In genomic region chr11:70230239-70230727, GRCm38 (mm10) we compare ENCODE assay signal across 9 mouse cellular contexts. TPM values are rescaled to one million over a fixed set of nuclear protein-coding genes. Genes with fewer than 3 reads are reported as not detected.
DNase-seq lines count a peak whose midpoint lies in the region; ATAC-seq and TF ChIP-seq lines count a peak whose summit lies in the region.
"Had no signal": no experiment of that assay in that cellular context is flagged by ENCODE, and none has a peak within 500 bp of the region (broad histone marks: within the 10 kb centered on the region; RNA-seq: fewer than 3 reads in every experiment).

No protein-coding gene starts in this region.

- peaks cover 27% of the 10 kb centered on the region for H3K27me3 ChIP-seq in G1E (ENCODE audit: insufficient read depth, low read length)
- H3K27me3 ChIP-seq in forebrain, embryonic 11.5 days (ENCODE audit: control insufficient read depth, insufficient read depth, low read length), result peaks cover 51% of the 10 kb centered on the region

- intact Hi-C loops in heart, postnatal 10 days (cut with DNase I), result no loop called here

- 0 out of 2 replicates have a peak overlapping the region, but pooled peaks have one; percentile 37 for H3K27ac ChIP-seq in forebrain, embryonic 11.5 days (ENCODE audit: low read depth, low read length)
- H3K27ac ChIP-seq: macrophage had no signal

- no peaks in the 10 kb centered on the region for H3K9me3 ChIP-seq in G1E (replicated peaks)
- H3K9me3 ChIP-seq in forebrain, embryonic 11.5 days (ENCODE audit: control insufficient read depth, low read length), result no peaks in the 10 kb centered on the region

- peak overlapping the region; percentile 32; the same call in 1 of the 2 replicates for H3K9ac ChIP-seq in forebrain, embryonic 11.5 days (ENCODE audit: low read length)

- WGBS in forebrain, embryonic 11.5 days, result under 1% methylated on average over 32 of the region's 32 CpGs

- peak; percentile 63 for ATAC-seq in G1E (ENCODE audit: extremely low read depth, insufficient number of reproducible peaks, low FRiP score, poor library complexity, severe bottlenecking)
- ATAC-seq in forebrain, embryonic 11.5 days (replicated peaks; ENCODE audit: low FRiP score), result peak; percentile 51

- peak; percentile 78 for DNase-seq in G1E (ENCODE audit: low spot score)
- DNase-seq in c-Kit-negative CD71-positive TER-119-positive erythroid progenitor cells, embryonic 14.5 days (ENCODE audit: low read depth, low spot score), result peak; percentile 79
- peak; percentile 93 for DNase-seq in forebrain, embryonic 11.5 days (ENCODE audit: low spot score)
- DNase-seq in heart, postnatal 10 days, result peak; percentile 93 to 95
- DNase-seq in kidney, postnatal 36 days, result peak; percentile 79 to 91
- peak; percentile 92 for DNase-seq in lung, postnatal 10 days
- DNase-seq in ovary, postnatal 14 days (ENCODE audit: low spot score), result peak; percentile 86
- peak; percentile 84 for DNase-seq in thymus, postnatal 25 days

- TF ChIP-seq CTCF in G1E (IDR thresholded peaks at IDR 0.05; ENCODE audit: low read depth, low read length), result peak; percentile 94

- H3K4me1 ChIP-seq in G1E (ENCODE audit: insufficient read depth, low read depth, low read length), result peaks cover 59% of the 10 kb centered on the region
- H3K4me1 ChIP-seq in forebrain, embryonic 11.5 days (replicated peaks; ENCODE audit: control insufficient read depth, insufficient read depth, low read length), result peaks cover 11% of the 10 kb centered on the region

- H3K4me3 ChIP-seq in G1E (ENCODE audit: low read depth, low read length), result peak overlapping the region; percentile 55; the same call in 1 of the 2 replicates
- peak overlapping the region; percentile 24; the same call in 1 of the 2 replicates for H3K4me3 ChIP-seq in forebrain, embryonic 11.5 days (ENCODE audit: low read depth, low read length)

- peaks cover 14% of the 10 kb centered on the region for H3K36me3 ChIP-seq in G1E (replicated peaks)
- peaks cover 5% of the 10 kb centered on the region; the same call in 1 of the 2 replicates for H3K36me3 ChIP-seq in forebrain, embryonic 11.5 days (ENCODE audit: control insufficient read depth, insufficient read depth, low read length)

- H3K4me2 ChIP-seq in forebrain, embryonic 11.5 days (ENCODE audit: low read depth, low read length, severe bottlenecking), result peak overlapping the region; percentile 38; the same call in 1 of the 2 replicates

RNA-seq across cellular contexts. Expression of gene Bcl6b, which starts 0.7 kb away (rescaled TPM):
- total RNA-seq in G1E (2014; fragmentation: Nextera tagmentation) (not detected in 2 replicates), G1E (2017) (0.22 TPM in 1 of 2 replicates, not detected in the other)
- polyA plus RNA-seq in G1E (2012), result not detected in 2 replicates
- 4.9 and 6.8 TPM in 2 replicates for polyA plus RNA-seq in forebrain, embryonic 11.5 days (2014; fragmentation: Nextera tagmentation; extraction: Ambion mirVana)
- 10 to 100 TPM; 54.7 to 55.5 TPM for total RNA-seq in heart, postnatal 10 days (2021)
- polyA plus RNA-seq: macrophage had no signal

RNA-seq across cellular contexts. Expression of gene 0610010K14Rik, which starts 7.4 kb away (rescaled TPM):
- total RNA-seq in G1E (2014; fragmentation: Nextera tagmentation), result 64.9 and 75.9 TPM in 2 replicates
- 18.5 and 20.2 TPM in 2 replicates for total RNA-seq in G1E (2017)
- polyA plus RNA-seq in G1E (2012), result 83.3 and 100 TPM in 2 replicates
- 202 and 223 TPM in 2 replicates for polyA plus RNA-seq in forebrain, embryonic 11.5 days (2014; fragmentation: Nextera tagmentation; extraction: Ambion mirVana)
- 10 to 100 TPM; 54.8 to 60.8 TPM for total RNA-seq in heart, postnatal 10 days (2021)

RNA-seq across cellular contexts. Expression of gene Gm21988, which starts 9.3 kb away (rescaled TPM):
- 2.9 and 3.5 TPM in 2 replicates for total RNA-seq in G1E (2014; fragmentation: Nextera tagmentation)
- 1.2 and 1.9 TPM in 2 replicates for total RNA-seq in G1E (2017)
- 3.2 TPM in 2 replicates for polyA plus RNA-seq in G1E (2012)
- 9.8 and 9.9 TPM in 2 replicates for polyA plus RNA-seq in forebrain, embryonic 11.5 days (2014; fragmentation: Nextera tagmentation; extraction: Ambion mirVana)
- 1 to 10 TPM; 3.3 to 3.4 TPM for total RNA-seq in heart, postnatal 10 days (2021)

RNA-seq across cellular contexts. Expression of gene Rnasek, which starts 9.4 kb away (rescaled TPM):
- 133 and 164 TPM in 2 replicates for total RNA-seq in G1E (2014; fragmentation: Nextera tagmentation)
- 21.6 and 29.2 TPM in 2 replicates for total RNA-seq in G1E (2017)
- polyA plus RNA-seq in G1E (2012), result 119 and 152 TPM in 2 replicates
- 97.8 and 110 TPM in 2 replicates for polyA plus RNA-seq in forebrain, embryonic 11.5 days (2014; fragmentation: Nextera tagmentation; extraction: Ambion mirVana)
- 100 to 1,000 TPM in 1 of 2 experiments, 10 to 100 TPM in 1; 96.4 to 102 TPM for total RNA-seq in heart, postnatal 10 days (2021)

RNA-seq across cellular contexts. Expression of gene Slc16a13, which starts 9.4 kb away (rescaled TPM):
- total RNA-seq in G1E (2014; fragmentation: Nextera tagmentation) (4.7 and 6.0 TPM in 2 replicates), G1E (2017) (4.6 and 5.7 TPM in 2 replicates)
- 6.6 and 8.3 TPM in 2 replicates for polyA plus RNA-seq in G1E (2012)
- polyA plus RNA-seq in forebrain, embryonic 11.5 days (2014; fragmentation: Nextera tagmentation; extraction: Ambion mirVana), result 14.6 and 15.8 TPM in 2 replicates
- total RNA-seq in heart, postnatal 10 days (2021), result 1 to 10 TPM; 5.2 to 6.8 TPM

Comparison
In these comparisons a context has a peak if more than half of its experiments do, and no peak if none do; other contexts are left out.
1. Peak in every context shown above with its lines: DNase-seq, ATAC-seq, H3K4me3 ChIP-seq and H3K27ac ChIP-seq.
2. RNA of gene Bcl6b, which starts 0.7 kb away (total RNA-seq): 54.7 to 55.5 TPM in heart, postnatal 10 days; 0.22 TPM in G1E; every median in the first group is over 10 times any median in the second.